Mouse (Mus musculus) ES-Bruce4 (cell line): ENCODE data around the gene Rab11fip5. TPM values are rescaled to one million over a fixed set of nuclear protein-coding genes. Genes with fewer than 3 reads are reported as not detected.

Experiments used
- H3K27ac ChIP-seq: 2 replicates; pipeline ENCODE4 v1.5.1; 2012; ENCODE audit warnings: low read length, inconsistent platforms; ENCODE audit not compliant: insufficient read depth
- H3K27me3 ChIP-seq: 2 replicates; pipeline ENCODE4 v1.6.1; 2012; ENCODE audit warnings: mild to moderate bottlenecking, low read length, inconsistent platforms; ENCODE audit not compliant: control insufficient read depth, poor library complexity, insufficient read depth, severe bottlenecking
- H3K36me3 ChIP-seq: 2 replicates; pipeline ENCODE4 v1.6.1; 2012; ENCODE audit warnings: inconsistent platforms, mild to moderate bottlenecking, low read length, moderate library complexity; ENCODE audit not compliant: control insufficient read depth, poor library complexity, insufficient read depth, severe bottlenecking
- H3K4me1 ChIP-seq: one replicate; pipeline ENCODE4 v1.8.1; 2011; ENCODE audit warnings: low read length; ENCODE audit not compliant: control insufficient read depth, insufficient read depth
- H3K4me3 ChIP-seq: 2 replicates; pipeline ENCODE4 v1.5.1; 2011; ENCODE audit warnings: low read depth, mild to moderate bottlenecking, low read length
- H3K9ac ChIP-seq: 2 replicates; pipeline ENCODE4 v1.6.1; 2012; ENCODE audit warnings: low read depth, mild to moderate bottlenecking, inconsistent platforms; ENCODE audit not compliant: poor library complexity, severe bottlenecking
- H3K9me3 ChIP-seq: replicated peaks from 2 replicates; pipeline ENCODE4 v1.6.1; 2012; ENCODE audit warnings: mild to moderate bottlenecking, low read length, inconsistent platforms; ENCODE audit not compliant: control insufficient read depth, poor library complexity, insufficient read depth, severe bottlenecking
- CTCF ChIP-seq: IDR thresholded peaks from one replicate; pipeline ENCODE4 v1.8.1; 2011; ENCODE audit warnings: low read depth, low read length
- EP300 ChIP-seq: IDR thresholded peaks from 2 replicates; pipeline ENCODE4 v1.6.1; 2011; ENCODE audit warnings: low read depth, low read length; ENCODE audit not compliant: insufficient read depth
- POLR2A ChIP-seq: IDR thresholded peaks from one replicate; pipeline ENCODE4 v1.8.1; 2011; ENCODE audit warnings: low read length; ENCODE audit not compliant: insufficient read depth
- polyA plus RNA-seq: library from polyadenylated mRNA; stranded (reverse); fragments of >200 nt; gene quantifications from 2 replicates; pipeline ENCODE4 v1.2.4, GENCODE M21; 2011; ENCODE audit warnings: low read depth; ENCODE audit not compliant: missing spikeins, insufficient read depth, insufficient read length

The Rab11fip5 gene
- polyA plus RNA-seq, 1 experiment = 15.8 TPM

GRCm38 (mm10) chr6:85339273-85339901, 35.0 kb downstream of the Rab11fip5 start:
- Histone ChIP-seq H3K27me3 (no peaks in the 10 kb centered on the region), H3K9me3 (no peaks in the 10 kb centered on the region), H3K9ac (no peak overlapping the region), H3K4me1 (no peaks in the 10 kb centered on the region), H3K36me3 (no peaks in the 10 kb centered on the region), H3K27ac (no peak overlapping the region), H3K4me3 (no peak overlapping the region)
- TF ChIP-seq EP300 (no peak), CTCF (peak; percentile 88)

- Histone ChIP-seq H3K27me3 (no peaks in the 10 kb centered on the region), H3K9ac (no peak overlapping the region), H3K36me3 (no peaks in the 10 kb centered on the region), H3K9me3 (no peaks in the 10 kb centered on the region), H3K4me3 (no peak overlapping the region), H3K27ac (no peak overlapping the region), H3K4me1 (no peaks in the 10 kb centered on the region)
- no peak for TF ChIP-seq POLR2A
- no peak for TF ChIP-seq EP300
These were observed 37.5 kb downstream of the Rab11fip5 start for GRCm38 (mm10) chr6:85336944-85337343.

GRCm38 (mm10) chr6:85335352-85335751, 39.1 kb downstream of the Rab11fip5 start:
- Histone ChIP-seq H3K27ac (no peak overlapping the region), H3K36me3 (no peaks in the 10 kb centered on the region), H3K4me1 (peaks cover 2% of the 10 kb centered on the region), H3K9me3 (no peaks in the 10 kb centered on the region), H3K27me3 (no peaks in the 10 kb centered on the region), H3K4me3 (no peak overlapping the region), H3K9ac (no peak overlapping the region)
- TF ChIP-seq POLR2A = no peak
- no peak for TF ChIP-seq EP300
- TF ChIP-seq CTCF = no peak

GRCm38 (mm10) chr6:85334851-85335250, 39.6 kb downstream of the Rab11fip5 start:
- Histone ChIP-seq H3K4me1 (peaks cover 2% of the 10 kb centered on the region), H3K36me3 (no peaks in the 10 kb centered on the region), H3K27ac (no peak overlapping the region), H3K9me3 (no peaks in the 10 kb centered on the region), H3K9ac (no peak overlapping the region), H3K4me3 (no peak overlapping the region), H3K27me3 (no peaks in the 10 kb centered on the region)
- TF ChIP-seq CTCF (no peak), POLR2A (no peak), EP300 (no peak)

GRCm38 (mm10) chr6:85334251-85334650, 40.2 kb downstream of the Rab11fip5 start:
- Histone ChIP-seq H3K27ac (no peak overlapping the region), H3K27me3 (no peaks in the 10 kb centered on the region), H3K9ac (no peak overlapping the region)

GRCm38 (mm10) chr6:85333732-85334131, 40.7 kb downstream of the Rab11fip5 start:
- no peaks in the 10 kb centered on the region for H3K36me3 ChIP-seq
- no peaks in the 10 kb centered on the region for H3K27me3 ChIP-seq
- H3K4me3 ChIP-seq = peak overlapping the region; percentile 88
- no peaks in the 10 kb centered on the region for H3K9me3 ChIP-seq
- H3K4me1 ChIP-seq = peaks cover 2% of the 10 kb centered on the region
- H3K27ac ChIP-seq = no peak overlapping the region
- TF ChIP-seq CTCF (no peak), POLR2A (no peak), EP300 (no peak)
- H3K9ac ChIP-seq = peak overlapping the region; percentile 83

More at GRCm38 (mm10) chr6:85334251-85334650, 40.2 kb downstream of the Rab11fip5 start:
- H3K9me3 ChIP-seq = no peaks in the 10 kb centered on the region
- no peaks in the 10 kb centered on the region for H3K36me3 ChIP-seq
- H3K4me1 ChIP-seq = peaks cover 2% of the 10 kb centered on the region
- H3K4me3 ChIP-seq = no peak overlapping the region
- no peak for TF ChIP-seq EP300
- TF ChIP-seq POLR2A = no peak
- no peak for TF ChIP-seq CTCF
